Mouse (Mus musculus) C2C12 (cell line): ENCODE data around the gene Lactbl1. TPM values are rescaled to one million over a fixed set of nuclear protein-coding genes. Genes with fewer than 3 reads are reported as not detected.

Experiments
- H3K27me3 ChIP-seq: one replicate; pipeline ENCODE4 v1.6.1; 2011; ENCODE audit not compliant: control insufficient read depth, insufficient read depth, insufficient read length
- H3K36me3 ChIP-seq: one replicate; pipeline ENCODE4 v1.6.1; 2011; ENCODE audit not compliant: control insufficient read depth, insufficient read depth
- H3K4me3 ChIP-seq: one replicate; pipeline ENCODE4 v1.5.1; 2011; ENCODE audit warnings: mild to moderate bottlenecking, control low read depth; ENCODE audit not compliant: poor library complexity, insufficient read depth, severe bottlenecking
- H3K79me2 ChIP-seq: one replicate; pipeline ENCODE4 v1.6.1; 2011; ENCODE audit not compliant: control insufficient read depth, insufficient read depth
- H3K79me3 ChIP-seq: one replicate; pipeline ENCODE4 v1.6.1; 2011; ENCODE audit warnings: low read depth, control low read depth
- H3ac ChIP-seq: one replicate; pipeline ENCODE3; 2011; ENCODE audit warnings: low read depth; ENCODE audit not compliant: control insufficient read depth, insufficient read length
- CEBPB ChIP-seq: IDR thresholded peaks from one replicate; pipeline ENCODE4 v1.6.1; 2011; ENCODE audit warnings: low read depth, mild to moderate bottlenecking, control low read depth, moderate library complexity
- CTCF ChIP-seq: IDR thresholded peaks from one replicate; pipeline ENCODE4 v1.5.1; 2011; ENCODE audit not compliant: control insufficient read depth, insufficient read depth, insufficient read length
- FOSL1 ChIP-seq: IDR thresholded peaks from one replicate; pipeline ENCODE4 v1.8.0; 2011; ENCODE audit warnings: mild to moderate bottlenecking, low read length; ENCODE audit not compliant: poor library complexity, insufficient read depth, severe bottlenecking
- MAX ChIP-seq: IDR thresholded peaks from one replicate; pipeline ENCODE4 v1.6.1; 2011; ENCODE audit warnings: mild to moderate bottlenecking, control low read depth
- MYOD1 ChIP-seq: IDR thresholded peaks from one replicate; pipeline ENCODE4 v1.6.1; 2011; ENCODE audit warnings: low read depth; ENCODE audit not compliant: control insufficient read depth, insufficient read length
- MYOG ChIP-seq: IDR thresholded peaks from one replicate; pipeline ENCODE4 v1.6.1; 2011; ENCODE audit not compliant: control insufficient read depth, insufficient read length; ENCODE audit errors: extremely low read depth
- USF1 ChIP-seq: IDR thresholded peaks from one replicate; pipeline ENCODE4 v1.6.1; 2011; ENCODE audit warnings: low read depth, mild to moderate bottlenecking, control low read depth, moderate library complexity
- polyA plus RNA-seq: library from polyadenylated mRNA; unstranded; fragments of >200 nt; fragmentation: generic; extraction: Trizol; gene quantifications from one replicate; pipeline ENCODE4 v1.2.1, GENCODE M21; 2012; ENCODE audit warnings: missing spikeins

Lactbl1 gene
- polyA plus RNA-seq, 1 experiment: not detected

DNA sequence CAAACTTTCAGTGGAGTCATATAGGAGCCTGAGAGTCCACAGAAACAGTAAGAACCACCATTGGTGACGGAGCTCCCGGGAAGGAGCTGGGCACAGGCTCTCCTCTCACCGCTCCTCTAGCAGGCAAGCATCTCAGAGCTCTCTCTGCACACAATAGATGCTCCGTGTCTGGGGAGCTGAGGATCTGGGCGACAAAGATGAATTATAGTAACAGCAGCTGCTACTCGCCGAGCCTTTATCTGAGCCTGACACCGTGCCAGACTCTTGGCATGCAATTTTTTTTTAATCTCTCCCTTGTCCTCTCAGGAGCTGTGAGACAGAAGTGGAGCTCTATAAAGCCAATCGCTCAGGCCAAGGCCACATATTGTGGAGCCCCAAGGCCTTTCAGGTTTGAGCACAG lies 42.6 kb downstream of the Lactbl1 start:
- Histone ChIP-seq H3K79me3 (no peaks in the 10 kb centered on the region), H3K36me3 (no peaks in the 10 kb centered on the region), H3K79me2 (no peaks in the 10 kb centered on the region), H3ac (no peak overlapping the region), H3K4me3 (no peak overlapping the region), H3K27me3 (no peaks in the 10 kb centered on the region)
- TF ChIP-seq FOSL1: no peak
- no peak for TF ChIP-seq CEBPB
- TF ChIP-seq USF1: no peak
- TF ChIP-seq CTCF: no peak
- TF ChIP-seq MYOD1: no peak
- TF ChIP-seq MAX: no peak
- TF ChIP-seq MYOG: no peak

DNA sequence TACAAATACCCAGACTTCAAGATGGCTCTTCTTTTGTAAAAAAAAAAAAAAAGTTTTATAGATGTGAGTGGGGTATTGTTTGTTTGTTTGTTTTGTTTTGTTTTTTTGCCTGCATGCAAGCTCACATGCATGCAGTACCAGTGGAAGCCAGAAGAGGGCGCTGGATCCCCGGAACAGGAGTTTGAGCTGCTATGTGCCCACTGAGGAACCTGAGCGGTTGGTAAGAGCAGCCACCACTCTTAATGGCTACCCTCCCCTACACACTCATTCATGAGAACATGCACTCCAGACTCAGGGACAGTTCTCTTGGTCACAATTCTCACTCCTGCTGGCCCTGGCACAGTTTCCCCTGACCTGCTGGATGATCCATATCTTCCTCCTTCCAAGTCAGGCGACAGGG lies 43.6 kb downstream of the Lactbl1 start:
- H3K79me3 ChIP-seq: no peaks in the 10 kb centered on the region
- H3K36me3 ChIP-seq: no peaks in the 10 kb centered on the region
- TF ChIP-seq USF1: no peak
- no peak overlapping the region for H3ac ChIP-seq
- H3K4me3 ChIP-seq: no peak overlapping the region
- H3K79me2 ChIP-seq: no peaks in the 10 kb centered on the region
- H3K27me3 ChIP-seq: no peaks in the 10 kb centered on the region

DNA sequence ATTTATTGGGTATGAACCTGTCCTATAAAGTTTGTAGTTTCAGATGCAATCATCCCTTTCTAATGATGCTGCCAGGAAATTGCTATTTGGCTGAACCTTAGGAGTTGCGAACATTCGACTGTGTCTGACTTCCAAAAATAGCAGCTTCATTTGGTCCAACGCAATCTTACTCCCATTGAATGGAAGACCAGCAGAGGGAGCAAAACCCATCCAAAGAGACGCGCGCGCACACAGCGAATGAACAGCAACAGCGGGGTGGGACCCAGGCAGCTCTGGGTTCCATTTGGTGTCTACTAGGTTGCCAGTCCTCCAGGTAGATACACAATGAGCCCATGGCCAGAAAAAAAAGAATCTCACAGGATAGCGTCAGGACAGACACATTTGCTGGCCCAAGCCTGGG lies 45.3 kb downstream of the Lactbl1 start:
- no peaks in the 10 kb centered on the region for H3K79me3 ChIP-seq
- TF ChIP-seq MAX: no peak
- no peak for TF ChIP-seq MYOG
- no peak for TF ChIP-seq USF1
- no peak for TF ChIP-seq MYOD1
- TF ChIP-seq CTCF: no peak
- TF ChIP-seq FOSL1: no peak
- no peaks in the 10 kb centered on the region for H3K79me2 ChIP-seq
- no peaks in the 10 kb centered on the region for H3K36me3 ChIP-seq
- no peaks in the 10 kb centered on the region for H3K27me3 ChIP-seq
- H3ac ChIP-seq: no peak overlapping the region
- H3K4me3 ChIP-seq: no peak overlapping the region

DNA sequence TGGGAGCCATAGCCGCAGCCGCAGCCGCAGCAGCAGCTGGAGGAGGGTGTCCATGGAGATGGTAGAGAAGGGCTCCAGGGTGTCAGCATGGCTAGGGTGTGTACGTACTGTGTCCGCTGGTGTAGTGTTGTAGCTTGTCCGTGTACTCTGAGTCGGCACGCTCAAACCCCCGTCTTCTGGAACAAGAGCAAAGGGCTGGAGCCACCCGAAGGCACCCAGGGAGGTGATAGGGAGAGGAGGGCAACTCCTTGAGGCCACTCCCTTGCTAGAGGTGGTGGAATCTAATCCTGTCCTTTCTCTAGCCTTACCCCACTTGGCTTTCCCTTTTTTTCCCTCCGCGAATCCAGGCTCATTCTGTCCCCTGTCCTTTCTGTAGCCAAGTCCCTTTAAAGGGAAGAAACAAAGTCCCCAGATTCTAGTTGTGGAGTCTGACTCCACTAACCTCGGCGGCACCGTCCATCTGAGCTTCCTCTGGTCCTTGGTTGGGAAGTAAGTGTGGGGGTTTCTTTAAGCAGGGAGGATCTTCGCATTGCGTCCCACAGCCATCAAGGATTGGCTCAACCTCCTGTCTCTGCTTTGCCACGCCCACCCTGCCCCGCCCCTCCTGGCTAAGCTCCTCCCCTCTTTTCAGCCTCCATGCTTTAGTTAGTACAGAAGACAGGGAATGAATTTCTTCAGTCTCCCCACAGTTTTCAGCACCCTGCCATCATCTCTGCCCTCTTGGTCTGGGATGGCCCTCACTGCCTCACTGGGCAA lies 50.1 kb downstream of the Lactbl1 start:
- Histone ChIP-seq H3K27me3 (no peaks in the 10 kb centered on the region), H3K4me3 (no peak overlapping the region), H3K79me3 (no peaks in the 10 kb centered on the region), H3ac (no peak overlapping the region), H3K36me3 (no peaks in the 10 kb centered on the region), H3K79me2 (no peaks in the 10 kb centered on the region)
- TF ChIP-seq MAX (no peak), MYOG (no peak), CTCF (no peak), MYOD1 (no peak), USF1 (no peak), CEBPB (no peak), FOSL1 (no peak)

DNA sequence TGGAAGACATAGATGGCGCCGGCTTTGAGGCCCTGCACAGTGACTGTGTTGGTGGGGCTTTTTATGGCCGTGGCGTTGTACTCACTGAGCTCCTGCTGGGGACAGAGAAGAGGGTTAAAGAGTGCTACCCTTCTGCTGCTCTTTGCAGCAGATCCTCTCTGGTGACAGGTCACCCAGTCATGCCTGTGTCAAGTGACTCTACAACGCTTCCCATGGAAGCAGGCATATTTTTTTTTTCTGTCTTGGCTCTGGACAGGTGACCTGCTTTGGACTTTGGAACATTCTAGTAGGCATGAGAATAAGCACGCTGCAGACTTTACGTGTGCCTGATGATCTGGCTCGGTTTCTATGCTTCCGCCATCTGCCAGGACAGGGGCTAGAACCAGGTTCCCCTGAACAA lies 53.0 kb downstream of the Lactbl1 start:
- Histone ChIP-seq H3K27me3 (no peaks in the 10 kb centered on the region), H3K36me3 (no peaks in the 10 kb centered on the region), H3K79me3 (no peaks in the 10 kb centered on the region), H3K79me2 (no peaks in the 10 kb centered on the region), H3ac (no peak overlapping the region), H3K4me3 (no peak overlapping the region)
- TF ChIP-seq CTCF (no peak), CEBPB (no peak), FOSL1 (no peak), USF1 (no peak), MYOD1 (no peak), MYOG (no peak), MAX (no peak)

DNA sequence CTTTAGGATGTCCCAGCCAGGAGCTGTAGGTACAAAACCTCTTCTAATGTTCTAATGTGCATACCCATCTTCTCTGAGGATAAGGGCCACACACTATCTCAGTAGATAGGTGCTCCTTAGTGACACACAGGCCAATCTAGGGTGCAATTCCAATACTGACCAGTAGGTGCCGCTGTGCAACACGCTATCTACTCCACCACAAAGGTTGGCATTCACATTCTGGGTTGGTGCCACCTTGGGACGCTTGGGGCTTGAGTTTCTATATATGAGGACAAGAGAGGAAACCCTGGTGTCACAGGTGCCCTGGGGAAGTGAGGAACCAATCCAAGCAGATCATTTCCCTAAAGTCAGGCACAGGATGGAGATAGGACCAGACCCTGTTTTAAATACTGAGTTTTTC lies 56.1 kb downstream of the Lactbl1 start:
- TF ChIP-seq USF1 (no peak), MYOD1 (no peak), CEBPB (no peak), MAX (no peak), MYOG (no peak), FOSL1 (no peak), CTCF (peak; percentile 76)
- no peak overlapping the region for H3ac ChIP-seq
- H3K36me3 ChIP-seq: no peaks in the 10 kb centered on the region

More for the DNA sequence above, 56.1 kb downstream of the Lactbl1 start:
- no peaks in the 10 kb centered on the region for H3K27me3 ChIP-seq
- H3K4me3 ChIP-seq: no peak overlapping the region
- no peaks in the 10 kb centered on the region for H3K79me3 ChIP-seq
- H3K79me2 ChIP-seq: no peaks in the 10 kb centered on the region
